Comparison of ENCODE assay signal across 19 mouse cellular contexts in the genomic region with DNA sequence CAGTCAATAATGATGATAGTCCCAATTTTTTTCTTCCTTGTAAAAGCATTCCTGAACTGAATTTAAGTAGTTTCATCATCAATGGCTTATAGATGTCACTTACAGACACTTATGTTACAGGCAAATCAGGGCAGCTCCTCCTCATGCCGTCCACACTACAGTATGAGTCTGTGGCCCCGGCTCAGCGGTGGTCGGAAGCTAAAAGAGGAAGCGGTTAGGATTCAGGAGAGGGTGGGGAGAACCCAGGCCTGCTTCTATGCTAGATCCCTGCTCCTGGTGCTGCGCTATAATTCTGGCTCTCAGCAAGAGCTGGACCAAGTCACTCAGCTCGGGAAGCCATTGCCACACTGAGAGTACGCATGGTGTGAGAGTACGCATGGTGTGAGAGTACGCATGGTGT.
"Had no signal": no experiment of that assay in that cellular context is flagged by ENCODE, and none has a peak within 500 bp of the region (broad histone marks: within the 10 kb centered on the region; RNA-seq: fewer than 3 reads in every experiment).

No protein-coding gene starts in this region.

- H3K9me3 ChIP-seq: liver, embryonic 13.5 days; megakaryocyte, embryonic 14.5 days; midbrain, embryonic 10.5 days; midbrain, embryonic 13.5 days; neural tube, embryonic 13.5 days had no signal

- ATAC-seq: midbrain, embryonic 13.5 days; midbrain, embryonic 16.5 days had no signal

- H3K36me3 ChIP-seq: liver, embryonic 13.5 days; neural tube, embryonic 13.5 days had no signal

- DNase-seq: kidney, adult 11 months; kidney, adult 8-10 months; kidney, postnatal 25 days; layer of hippocampus, adult 9-11 months; liver, embryonic 13.5 days; lung, adult 2 months; lung, postnatal 14 days; lung, postnatal 4 days; thymus, adult 18-20 months; thymus, postnatal 14 days; thymus, postnatal 4 days had no signal

- H3K27me3 ChIP-seq: liver, embryonic 13.5 days; midbrain, embryonic 13.5 days; neural tube, embryonic 13.5 days had no signal

- H3K4me1 ChIP-seq: liver, embryonic 13.5 days had no signal

- H3K4me3 ChIP-seq: layer of hippocampus, adult 2 months; liver, embryonic 13.5 days; megakaryocyte, embryonic 14.5 days; midbrain, embryonic 10.5 days; midbrain, embryonic 13.5 days; myocyte; neural tube, embryonic 13.5 days had no signal

- H3K4me2 ChIP-seq: liver, embryonic 13.5 days; midbrain, embryonic 13.5 days; neural tube, embryonic 13.5 days had no signal

- H3K9ac ChIP-seq: liver, embryonic 13.5 days; midbrain, embryonic 13.5 days; neural tube, embryonic 13.5 days had no signal

- H3K27ac ChIP-seq: kidney, postnatal 0 days; layer of hippocampus, adult 2 months; liver, embryonic 13.5 days; midbrain, embryonic 10.5 days; midbrain, embryonic 13.5 days had no signal
